Comparison of ENCODE assay signal across 7 mouse cellular contexts in the genomic region with DNA sequence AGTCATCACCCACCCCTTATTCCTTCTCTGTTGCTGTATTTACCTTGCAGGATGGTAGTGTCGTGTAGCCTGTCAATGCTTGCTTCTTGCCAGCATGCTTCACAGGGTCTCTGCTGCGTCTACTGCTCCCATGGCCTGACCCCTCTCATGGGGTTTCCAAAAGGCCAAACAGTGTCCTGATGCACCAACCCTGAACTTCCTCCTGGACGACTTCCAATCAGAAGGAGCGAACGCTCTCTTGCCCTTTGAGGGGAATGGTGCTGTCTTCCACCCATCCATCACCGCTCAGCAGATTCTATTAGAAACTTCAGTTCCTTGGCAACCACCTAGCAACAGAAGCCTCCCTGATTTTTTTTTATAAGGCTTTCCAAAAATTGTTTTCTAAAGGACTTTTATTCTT.
"Had no signal": no experiment of that assay in that cellular context is flagged by ENCODE, and none has a peak within 500 bp of the region (broad histone marks: within the 10 kb centered on the region; RNA-seq: fewer than 3 reads in every experiment).

No protein-coding gene starts in this region.

- DNase-seq: liver; liver, embryonic 13.5 days; liver, postnatal 0 days; lung, postnatal 14 days; right cerebral cortex, postnatal 14 days; thymus, adult 2 months; thymus, postnatal 25 days had no signal
